Mouse (Mus musculus): ENCODE data around the gene Ubash3b.
A peak's percentile ranks its signal among the peaks of the same experiment; 100 is the strongest.

Ubash3b gene

DNA sequence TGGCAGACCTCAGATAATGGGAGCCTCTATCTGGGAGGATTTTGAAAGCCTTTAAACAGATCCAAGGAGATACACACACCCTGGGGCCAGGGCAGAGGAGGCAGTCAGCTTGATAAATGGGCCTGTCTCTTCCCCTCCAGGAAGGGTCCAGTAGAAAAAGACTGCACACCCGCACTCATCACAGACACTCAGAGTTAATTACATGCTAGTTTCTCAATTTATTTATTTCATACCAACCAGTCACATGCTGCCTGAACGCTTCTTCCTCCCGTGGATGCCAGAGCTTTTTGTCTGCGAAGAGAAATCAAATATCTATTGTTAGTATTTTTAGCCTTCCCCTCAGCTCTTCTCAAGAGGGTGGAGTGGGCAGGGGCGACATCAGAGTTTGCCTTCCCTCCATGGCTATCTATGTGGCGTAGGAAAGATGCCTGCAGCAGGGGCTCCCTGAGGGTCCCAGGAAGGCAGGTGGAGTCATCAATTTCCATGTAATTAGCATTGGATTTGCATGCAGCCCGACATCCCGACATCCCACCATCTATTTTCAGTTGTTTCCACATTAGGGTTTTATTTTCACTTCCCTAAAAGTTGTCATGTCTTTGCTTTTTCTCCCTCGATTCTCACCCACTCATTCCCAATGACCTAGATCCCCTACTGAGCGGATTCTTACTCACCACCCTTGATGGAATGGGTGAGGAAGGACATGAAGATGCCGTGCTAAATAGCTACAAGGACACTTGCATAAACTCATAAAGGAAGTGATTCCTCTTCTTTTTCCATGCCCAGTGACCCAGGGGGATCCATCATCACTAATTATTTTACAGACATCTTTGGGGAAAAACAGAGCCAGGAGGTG, 110.2 kb downstream of the Ubash3b start:
- DNase-seq (ENCODE audit: low spot score) = no peak

DNA sequence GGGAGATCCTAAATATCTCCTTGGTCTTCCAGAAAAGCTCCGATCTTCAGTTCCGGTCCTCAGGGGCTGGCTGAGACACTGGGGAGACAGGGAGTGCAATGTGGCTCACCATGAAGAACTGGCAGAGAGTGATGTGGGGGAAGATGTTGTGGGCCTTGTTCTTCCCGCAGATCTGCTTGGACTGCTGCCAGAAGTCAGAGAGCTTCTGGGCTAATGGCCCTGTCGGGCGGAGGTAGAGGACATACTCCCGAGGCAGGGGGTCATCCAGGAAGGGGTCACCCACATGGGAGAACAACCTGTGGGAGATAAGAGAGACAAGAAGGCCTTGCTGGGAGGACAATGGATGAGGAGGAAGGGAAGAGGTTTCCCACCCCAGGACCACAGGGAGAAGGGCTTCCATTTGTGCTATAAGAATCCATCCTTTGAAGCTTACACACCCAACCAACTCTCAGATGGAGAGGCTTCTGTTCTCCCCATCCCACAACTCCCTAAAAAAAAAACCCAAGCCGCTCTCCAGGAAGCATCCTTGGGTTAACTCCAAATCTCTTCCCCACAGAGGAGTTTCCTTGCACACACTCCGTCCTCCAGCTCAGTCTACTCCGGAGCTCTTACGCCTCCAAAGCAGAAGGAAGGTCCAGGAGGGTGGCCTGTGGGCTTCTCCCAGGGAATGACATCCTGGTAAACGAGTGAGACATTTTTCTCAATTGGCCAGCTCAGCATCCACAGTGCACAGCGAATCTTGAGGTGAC, 111.0 kb downstream of the Ubash3b start:
- no peak for DNase-seq (ENCODE audit: low spot score)

GRCm38 (mm10) chr9:41049282-41049681, 112.2 kb downstream of the Ubash3b start:
- DNase-seq (ENCODE audit: low spot score) = no peak

GRCm38 (mm10) chr9:41048820-41049219, 112.7 kb downstream of the Ubash3b start:
- no peak for DNase-seq (ENCODE audit: low spot score)

DNA sequence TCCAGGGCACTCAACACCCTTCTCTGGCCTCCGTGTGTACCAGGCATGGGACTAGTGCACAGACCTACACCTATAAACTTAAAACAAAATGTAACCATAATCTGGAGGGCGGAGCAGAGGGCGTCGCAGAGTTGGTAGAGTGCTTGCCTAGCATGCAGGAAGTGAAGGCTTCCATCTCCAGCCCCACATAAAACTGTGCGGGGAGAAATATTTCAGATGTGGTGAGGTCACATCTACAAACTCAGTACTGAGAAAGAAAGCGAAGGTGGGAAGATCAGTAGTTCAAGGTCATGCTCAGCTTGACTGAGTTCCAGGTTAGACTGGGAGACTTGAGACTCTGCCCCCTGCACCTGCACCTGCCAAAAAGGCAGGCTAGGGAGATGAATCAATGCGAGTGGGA, 113.3 kb downstream of the Ubash3b start:
- no peak for DNase-seq (ENCODE audit: low spot score)

GRCm38 (mm10) chr9:41047654-41048053, 113.8 kb downstream of the Ubash3b start:
- DNase-seq (ENCODE audit: low spot score) = no peak

GRCm38 (mm10) chr9:41044626-41045025, 116.9 kb downstream of the Ubash3b start:
- DNase-seq (ENCODE audit: low spot score) = peak; percentile 77

GRCm38 (mm10) chr9:41043641-41044040, 117.9 kb downstream of the Ubash3b start:
- DNase-seq (ENCODE audit: low spot score) = no peak

DNA sequence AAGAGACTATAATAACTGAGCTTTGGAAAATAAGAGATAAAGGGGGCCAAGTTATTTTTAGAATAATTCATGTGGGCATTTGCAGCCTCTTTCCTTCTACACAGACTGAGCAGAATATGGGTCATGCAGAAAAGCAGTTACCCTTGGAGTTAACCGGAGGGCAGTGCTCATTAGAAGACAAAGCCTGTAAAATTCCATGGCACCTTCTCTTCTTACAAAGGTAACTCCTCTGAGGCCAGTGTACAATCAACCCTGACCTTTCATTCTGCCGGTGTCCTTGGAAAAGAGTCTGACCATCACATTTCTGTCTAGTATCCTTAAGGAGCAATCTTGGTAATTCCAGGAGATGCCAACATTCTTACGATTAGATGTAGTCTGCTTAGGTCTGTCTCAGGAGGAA, 120.1 kb downstream of the Ubash3b start:
- DNase-seq (ENCODE audit: low spot score) = no peak

DNA sequence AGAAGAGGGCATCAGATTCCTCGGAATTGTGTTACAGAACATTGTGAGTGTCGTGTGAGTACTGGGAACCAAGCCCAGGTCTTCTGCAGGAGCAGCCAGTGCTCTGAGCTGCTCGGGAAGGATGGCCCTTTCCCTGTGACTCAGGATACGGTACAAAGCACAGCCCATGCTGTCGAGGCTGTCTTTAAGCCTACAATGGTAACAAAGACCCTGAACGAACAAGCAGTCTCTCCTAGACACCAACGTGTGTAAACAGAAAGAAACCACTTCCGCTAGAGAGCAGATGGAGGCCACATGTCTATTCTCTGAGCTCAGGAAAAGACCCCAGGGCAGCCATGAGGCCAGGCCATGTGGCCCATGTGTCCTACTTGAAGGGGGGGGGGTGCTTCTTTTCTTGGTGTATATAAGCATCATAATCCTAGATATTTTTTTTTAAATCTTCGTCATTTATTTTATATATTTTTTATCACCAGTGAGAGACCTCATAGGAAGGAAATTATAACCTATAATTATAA, 123.3 kb downstream of the Ubash3b start:
- no peak for DNase-seq (ENCODE audit: low spot score)

- DNase-seq (ENCODE audit: low spot score) = no peak
These were observed 129.7 kb downstream of the Ubash3b start for GRCm38 (mm10) chr9:41031590-41032489.

GRCm38 (mm10) chr9:41029827-41030226, 131.7 kb downstream of the Ubash3b start:
- DNase-seq (ENCODE audit: low spot score) = no peak

DNA sequence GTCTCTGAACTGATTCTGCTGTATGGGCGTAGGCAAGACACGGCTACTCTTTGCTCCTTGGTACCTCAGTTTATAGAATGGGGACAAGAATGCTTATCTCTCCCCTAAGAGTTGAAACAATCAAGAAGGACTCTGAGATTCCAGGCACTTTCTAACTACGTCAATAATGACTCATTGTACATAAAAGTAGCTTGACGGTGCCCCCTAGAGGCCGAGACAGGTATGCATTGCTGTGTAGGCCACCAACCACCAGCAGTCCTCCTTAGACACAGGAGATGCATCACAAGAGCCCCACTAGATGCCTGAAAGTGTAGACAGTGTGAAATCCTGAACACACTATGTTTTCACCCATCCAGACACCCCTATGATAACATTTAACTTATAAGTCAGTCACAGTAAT, 133.0 kb downstream of the Ubash3b start:
- no peak for DNase-seq (ENCODE audit: low spot score)

- DNase-seq (ENCODE audit: low spot score) = no peak
These were observed 139.8 kb downstream of the Ubash3b start for GRCm38 (mm10) chr9:41021690-41022089.

GRCm38 (mm10) chr9:41020486-41020885, 141.0 kb downstream of the Ubash3b start:
- no peak for DNase-seq (ENCODE audit: low spot score)

DNA sequence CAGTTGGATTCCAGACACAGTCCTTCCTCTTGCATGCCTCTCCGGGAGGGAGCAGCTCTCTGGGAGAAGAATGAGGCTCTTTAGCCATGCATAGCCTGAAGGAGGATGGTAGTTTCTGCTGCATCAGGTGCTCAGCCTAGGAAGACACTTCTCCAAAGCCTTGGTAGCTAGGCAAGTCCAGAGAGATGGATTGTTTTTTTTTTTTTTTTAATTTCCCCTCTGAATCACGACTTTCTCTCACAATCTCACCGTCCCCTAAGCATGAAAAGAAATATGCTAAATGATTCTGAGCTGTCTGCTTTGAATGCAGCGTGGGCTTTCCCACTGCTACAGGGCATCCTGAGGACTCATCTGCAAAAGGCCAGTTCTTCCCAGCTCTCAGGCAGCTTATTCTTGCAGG, 147.0 kb downstream of the Ubash3b start:
- DNase-seq (ENCODE audit: low spot score) = no peak

GRCm38 (mm10) chr9:41012456-41012855, 149.0 kb downstream of the Ubash3b start:
- no peak for DNase-seq (ENCODE audit: low spot score)

GRCm38 (mm10) chr9:41011512-41012436, 149.7 kb downstream of the Ubash3b start:
- no peak for DNase-seq (ENCODE audit: low spot score)

DNA sequence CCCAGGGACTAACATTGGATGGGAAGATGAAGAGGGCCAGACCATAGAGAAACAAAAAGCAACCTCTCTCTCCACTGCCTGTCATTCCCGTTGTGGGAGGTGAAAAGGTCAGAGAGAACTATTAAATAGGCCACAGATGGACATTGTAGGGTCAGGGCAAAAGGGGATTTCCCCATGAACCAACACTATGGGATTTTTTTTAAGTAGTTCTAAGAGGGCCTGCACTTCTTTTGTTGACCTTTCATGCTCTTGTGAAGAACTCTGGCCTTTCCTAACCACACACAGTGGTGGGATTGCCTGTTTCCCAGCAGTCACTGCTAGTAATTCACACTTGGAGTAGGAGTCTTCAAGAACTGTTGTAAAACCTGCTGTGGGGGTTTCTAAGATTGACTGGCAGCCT, 153.7 kb downstream of the Ubash3b start:
- no peak for DNase-seq (ENCODE audit: low spot score)

DNA sequence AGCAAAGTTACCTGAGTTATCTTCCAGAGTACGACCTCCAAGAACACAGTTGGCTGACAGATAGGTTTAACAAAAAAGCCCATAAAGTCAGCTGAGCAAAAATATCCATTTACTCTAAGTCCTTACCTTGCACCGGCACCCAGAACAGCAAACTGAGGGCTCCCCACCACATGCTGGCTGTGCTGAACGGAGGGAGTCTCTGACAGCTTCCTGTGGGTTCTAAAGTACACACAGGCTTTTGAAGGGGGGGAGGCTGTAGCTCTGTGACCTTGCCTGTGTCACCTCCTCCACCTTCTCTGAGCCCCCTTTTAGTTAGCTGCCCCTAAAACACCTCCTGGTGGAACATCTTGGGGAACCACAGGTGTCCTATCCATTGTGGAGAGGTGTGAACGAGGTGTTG, 157.1 kb downstream of the Ubash3b start, which contains the start of gene Crtam:
Crtam (minus strand) TSS at position 214 of the 400 bp plus-strand sequence.
- no peak for DNase-seq (ENCODE audit: low spot score)

All from ovary, postnatal 10 days (tissue).